Comparison of ENCODE assay signal across 8 mouse cellular contexts in the genomic region with DNA sequence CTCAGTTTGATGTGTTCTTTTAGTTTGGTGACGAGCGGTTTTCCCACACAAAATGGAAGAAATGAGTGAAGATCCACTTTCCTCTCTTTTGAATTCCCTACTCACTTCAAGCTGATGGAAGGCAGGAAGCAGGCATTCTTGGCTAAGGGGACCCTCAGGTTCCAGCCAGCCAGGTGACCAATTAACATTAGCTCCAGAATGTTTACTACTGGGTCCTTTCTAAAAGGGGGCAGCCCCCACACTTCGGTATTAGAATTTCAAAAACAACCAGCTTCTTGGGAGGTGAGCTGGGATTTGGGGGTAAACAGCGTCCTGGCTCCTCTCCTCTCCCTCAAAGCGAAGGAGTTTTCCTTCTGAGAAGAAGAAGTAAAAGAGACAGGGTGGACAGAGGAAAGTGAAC.
DNase-seq lines count a peak whose midpoint lies in the region; ATAC-seq lines count a peak whose summit lies in the region.

No protein-coding gene starts in this region.

- ATAC-seq in embryonic facial prominence, embryonic 11.5 days (replicated peaks; ENCODE audit: insufficient number of reproducible peaks, low FRiP score, low TSS enrichment, low read depth): no peak
- no peak for ATAC-seq in hindbrain, embryonic 15.5 days (ENCODE audit: low FRiP score, low read depth)
- ATAC-seq in midbrain, embryonic 13.5 days: no peak

- peak overlapping the region; percentile 32; the same call in 1 of the 2 replicates for H3K9ac ChIP-seq in embryonic facial prominence, embryonic 11.5 days (replicated peaks; ENCODE audit: low read length)
- no peak overlapping the region for H3K9ac ChIP-seq in hindbrain, embryonic 15.5 days
- H3K9ac ChIP-seq in midbrain, embryonic 13.5 days (replicated peaks): no peak overlapping the region

- 32% methylated on average over 5 of the region's 5 CpGs for WGBS in heart, embryonic 10.5 days
- 47% methylated on average over 5 of the region's 5 CpGs for WGBS in embryonic facial prominence, embryonic 11.5 days
- WGBS in hindbrain, embryonic 15.5 days: 49% methylated on average over 5 of the region's 5 CpGs
- 34% methylated on average over 5 of the region's 5 CpGs for WGBS in midbrain, embryonic 13.5 days

- peak overlapping the region; percentile 64 for H3K4me3 ChIP-seq in heart, embryonic 10.5 days
- no peak overlapping the region for H3K4me3 ChIP-seq in embryonic facial prominence, embryonic 11.5 days (ENCODE audit: low read depth, low read length)
- H3K4me3 ChIP-seq in hindbrain, embryonic 15.5 days: no peak overlapping the region
- no peak overlapping the region for H3K4me3 ChIP-seq in midbrain, embryonic 13.5 days (replicated peaks)

- no peak for DNase-seq in heart, embryonic 10.5 days (ENCODE audit: low spot score)
- no peak for DNase-seq in heart, adult 9 months (ENCODE audit: low spot score in 2 of 2)
- no peak for DNase-seq in embryonic facial prominence, embryonic 11.5 days (ENCODE audit: low spot score)
- DNase-seq in left cerebral cortex, postnatal 4 days: no peak
- no peak for DNase-seq in spleen, adult 12 weeks (ENCODE audit: low spot score)
- DNase-seq in ovary, postnatal 10 days (ENCODE audit: low spot score): no peak

- intact Hi-C loops in left cerebral cortex, postnatal 4 days (cut with DNase I): loop anchor here (5.0 kb wide), 1 partner anchor 367 kb away; no protein-coding TSS in a partner anchor

- no peaks in the 10 kb centered on the region for H3K9me3 ChIP-seq in heart, embryonic 10.5 days
- no peaks in the 10 kb centered on the region for H3K9me3 ChIP-seq in embryonic facial prominence, embryonic 11.5 days (replicated peaks; ENCODE audit: control insufficient read depth, low read length)
- H3K9me3 ChIP-seq in hindbrain, embryonic 15.5 days: no peaks in the 10 kb centered on the region
- H3K9me3 ChIP-seq in midbrain, embryonic 13.5 days: no peaks in the 10 kb centered on the region

- no peaks in the 10 kb centered on the region for H3K36me3 ChIP-seq in heart, embryonic 10.5 days
- H3K36me3 ChIP-seq in embryonic facial prominence, embryonic 11.5 days (replicated peaks; ENCODE audit: control insufficient read depth, insufficient read depth, low read depth, low read length): no peaks in the 10 kb centered on the region
- no peaks in the 10 kb centered on the region for H3K36me3 ChIP-seq in hindbrain, embryonic 15.5 days
- no peaks in the 10 kb centered on the region for H3K36me3 ChIP-seq in midbrain, embryonic 13.5 days

- peaks cover 18% of the 10 kb centered on the region for H3K4me1 ChIP-seq in heart, embryonic 10.5 days
- no peaks in the 10 kb centered on the region; the same call in 1 of the 2 replicates for H3K4me1 ChIP-seq in embryonic facial prominence, embryonic 11.5 days (ENCODE audit: control insufficient read depth, insufficient read depth, low read length)
- peaks cover 22% of the 10 kb centered on the region for H3K4me1 ChIP-seq in hindbrain, embryonic 15.5 days (replicated peaks)
- H3K4me1 ChIP-seq in midbrain, embryonic 13.5 days (replicated peaks): peaks cover 20% of the 10 kb centered on the region

- H3K27ac ChIP-seq in heart, embryonic 10.5 days: peak overlapping the region; percentile 79; the same call in 1 of the 2 replicates
- H3K27ac ChIP-seq in embryonic facial prominence, embryonic 11.5 days (replicated peaks; ENCODE audit: low read depth, low read length): no peak overlapping the region
- H3K27ac ChIP-seq in hindbrain, embryonic 15.5 days (replicated peaks): no peak overlapping the region
- H3K27ac ChIP-seq in midbrain, embryonic 13.5 days: no peak overlapping the region

- peak overlapping the region; percentile 54 for H3K4me2 ChIP-seq in embryonic facial prominence, embryonic 11.5 days (ENCODE audit: low read depth, low read length)
- H3K4me2 ChIP-seq in hindbrain, embryonic 15.5 days: peak overlapping the region; percentile 55; the same call in 1 of the 2 replicates
- peak overlapping the region; percentile 70 for H3K4me2 ChIP-seq in midbrain, embryonic 13.5 days (replicated peaks)

- peaks cover 14% of the 10 kb centered on the region for H3K27me3 ChIP-seq in heart, embryonic 10.5 days (ENCODE audit: insufficient read depth, poor library complexity, severe bottlenecking)
- no peaks in the 10 kb centered on the region for H3K27me3 ChIP-seq in embryonic facial prominence, embryonic 11.5 days (ENCODE audit: control insufficient read depth, insufficient read depth, low read length)
- no peaks in the 10 kb centered on the region for H3K27me3 ChIP-seq in hindbrain, embryonic 15.5 days
- peaks cover 34% of the 10 kb centered on the region for H3K27me3 ChIP-seq in midbrain, embryonic 13.5 days
